Mouse (Mus musculus): ENCODE data around the gene Rnpepl1. TPM values are rescaled to one million over a fixed set of nuclear protein-coding genes. Genes with fewer than 3 reads are reported as not detected.

The Rnpepl1 gene
- total RNA-seq (2014; rRNA removed): 58.2 and 64.9 TPM in 2 replicates
- 25.5 and 31.3 TPM in 2 replicates for polyA plus RNA-seq (2015; fragmentation: Nextera tagmentation; extraction: Ambion mirVana)

DNA sequence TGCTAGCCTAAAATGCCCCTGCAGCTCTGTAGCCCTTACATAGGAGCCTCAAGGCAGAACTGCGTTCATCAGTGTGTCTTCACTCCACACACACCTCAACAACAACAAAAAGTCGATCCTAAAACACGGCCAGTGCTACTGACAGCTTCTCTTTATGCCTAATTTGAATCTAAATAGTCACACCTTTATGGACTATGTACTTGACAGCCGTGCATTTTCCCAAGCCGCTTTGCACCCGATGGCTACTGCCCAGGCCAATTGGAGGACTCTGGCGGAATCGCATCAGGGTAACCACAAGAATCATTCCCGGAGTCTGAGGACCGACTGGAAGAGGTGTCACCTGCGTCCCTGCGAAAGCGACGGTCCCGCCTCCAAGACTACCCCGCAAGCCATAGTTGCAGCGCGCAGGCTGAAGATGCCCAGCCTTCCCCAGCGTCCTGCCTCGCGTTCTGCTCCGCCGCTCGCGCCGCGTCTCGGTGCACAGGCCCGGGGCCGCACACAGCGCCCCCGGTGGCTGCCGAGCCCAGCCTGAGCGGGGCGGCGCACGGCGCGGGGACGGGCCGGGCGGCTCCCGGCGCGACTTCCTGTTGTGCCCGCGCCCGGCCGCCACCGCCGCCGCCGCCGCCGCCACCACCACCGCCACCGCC, at the start of gene Rnpepl1:
TSS of gene Rnpepl1 (plus strand) at position 545 of the 647 bp plus-strand sequence.
- H3K9ac ChIP-seq (replicated peaks; ENCODE audit: low read length): peak within 1 kb of the TSS; percentile 95
- peak; percentile 78 for ATAC-seq
- H3K9me3 ChIP-seq (ENCODE audit: low read length): no peaks in the 10 kb centered on the region
- H3K4me3 ChIP-seq (ENCODE audit: low read length): peak within 1 kb of the TSS; percentile 81
- H3K36me3 ChIP-seq (ENCODE audit: insufficient read depth, low read length): peaks cover 9% of the 10 kb centered on the region; the same call in 1 of the 2 replicates
- H3K27me3 ChIP-seq (ENCODE audit: insufficient read depth, low read length): no peaks in the 10 kb centered on the region
- peak within 1 kb of the TSS; percentile 66 for H3K4me2 ChIP-seq (ENCODE audit: low read depth, low read length)
- whole genome bisulfite sequencing: under 1% methylated on average over 50 of the region's 57 CpGs
- H3K4me1 ChIP-seq (ENCODE audit: insufficient read depth, low read length): peaks cover 35% of the 10 kb centered on the region
- H3K27ac ChIP-seq: peak within 1 kb of the TSS; percentile 96
- peak; percentile 33 for TF ChIP-seq CTCF (IDR thresholded peaks at IDR 0.05; ENCODE audit: low read depth)
- DNase-seq (ENCODE audit: low spot score): peak; percentile 89

DNA sequence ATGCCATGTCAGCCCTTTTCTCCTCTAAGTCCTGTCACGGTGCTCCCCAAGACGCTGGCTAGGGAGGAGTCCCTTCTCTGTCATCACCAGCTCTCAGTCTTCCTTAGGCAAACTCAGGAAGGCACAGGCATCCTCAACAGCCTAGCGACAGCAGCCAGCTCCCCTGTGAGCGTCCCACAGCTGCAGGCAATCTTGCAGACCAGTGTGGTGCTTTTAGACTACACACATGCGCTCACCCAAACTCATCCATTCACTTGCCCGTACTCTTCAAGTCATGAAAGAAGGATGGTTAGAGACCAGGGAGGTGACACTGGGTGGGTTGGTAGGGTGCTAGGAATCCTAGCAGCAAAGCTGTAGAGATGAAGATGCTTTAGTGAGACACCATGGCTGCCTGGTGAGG, 49.1 kb upstream of the Rnpepl1 start:
- TF ChIP-seq CTCF (IDR thresholded peaks at IDR 0.05; ENCODE audit: low read depth): no peak

DNA sequence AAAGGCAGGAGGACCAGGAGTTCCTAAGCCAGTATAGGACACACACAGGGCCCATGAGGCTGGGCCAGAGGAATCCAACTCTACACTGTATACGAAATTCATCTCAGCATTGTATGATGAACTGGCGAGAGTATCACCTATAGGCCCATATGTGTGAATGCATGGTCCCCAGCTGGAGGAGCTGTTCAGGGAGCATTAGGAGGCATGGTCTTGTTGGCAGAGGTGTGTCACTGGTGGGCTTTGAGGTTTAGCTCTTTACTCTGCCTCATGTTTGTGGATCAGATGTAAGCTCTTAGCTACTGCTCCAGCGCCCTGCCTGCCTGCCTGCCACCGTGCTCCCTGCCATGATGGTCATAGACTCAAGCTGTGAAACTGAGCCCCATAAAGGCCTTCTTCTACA, 47.3 kb upstream of the Rnpepl1 start:
- TF ChIP-seq CTCF (IDR thresholded peaks at IDR 0.05; ENCODE audit: low read depth): no peak
- DNase-seq (ENCODE audit: low spot score): no peak
- 84% methylated on average over 4 of the region's 4 CpGs for WGBS
- Histone ChIP-seq H3K4me3 (ENCODE audit: low read length) (no peak overlapping the region), H3K4me1 (ENCODE audit: insufficient read depth, low read length) (no peaks in the 10 kb centered on the region), H3K36me3 (ENCODE audit: insufficient read depth, low read length) (peaks cover 13% of the 10 kb centered on the region; the same call in 1 of the 2 replicates), H3K27ac (no peak overlapping the region), H3K9ac (replicated peaks; ENCODE audit: low read length) (no peak overlapping the region), H3K4me2 (ENCODE audit: low read depth, low read length) (no peak overlapping the region), H3K27me3 (ENCODE audit: insufficient read depth, low read length) (no peaks in the 10 kb centered on the region), H3K9me3 (ENCODE audit: low read length) (no peaks in the 10 kb centered on the region)
- ATAC-seq: no peak

More for the DNA sequence above, 49.1 kb upstream of the Rnpepl1 start:
- H3K4me3 ChIP-seq (ENCODE audit: low read length): no peak overlapping the region
- peaks cover 30% of the 10 kb centered on the region for H3K36me3 ChIP-seq (ENCODE audit: insufficient read depth, low read length)
- no peak overlapping the region for H3K4me2 ChIP-seq (ENCODE audit: low read depth, low read length)
- DNase-seq (ENCODE audit: low spot score): no peak
- ATAC-seq: 0 out of 2 replicates have a peak, but pooled peaks have one; percentile 6
- H3K27me3 ChIP-seq (ENCODE audit: insufficient read depth, low read length): no peaks in the 10 kb centered on the region
- peak overlapping the region; percentile 48; the same call in 1 of the 2 replicates for H3K27ac ChIP-seq
- 66% methylated on average over 6 of the region's 6 CpGs for WGBS
- H3K9ac ChIP-seq (replicated peaks; ENCODE audit: low read length): no peak overlapping the region
- no peaks in the 10 kb centered on the region for H3K9me3 ChIP-seq (ENCODE audit: low read length)
- H3K4me1 ChIP-seq (ENCODE audit: insufficient read depth, low read length): no peaks in the 10 kb centered on the region

DNA sequence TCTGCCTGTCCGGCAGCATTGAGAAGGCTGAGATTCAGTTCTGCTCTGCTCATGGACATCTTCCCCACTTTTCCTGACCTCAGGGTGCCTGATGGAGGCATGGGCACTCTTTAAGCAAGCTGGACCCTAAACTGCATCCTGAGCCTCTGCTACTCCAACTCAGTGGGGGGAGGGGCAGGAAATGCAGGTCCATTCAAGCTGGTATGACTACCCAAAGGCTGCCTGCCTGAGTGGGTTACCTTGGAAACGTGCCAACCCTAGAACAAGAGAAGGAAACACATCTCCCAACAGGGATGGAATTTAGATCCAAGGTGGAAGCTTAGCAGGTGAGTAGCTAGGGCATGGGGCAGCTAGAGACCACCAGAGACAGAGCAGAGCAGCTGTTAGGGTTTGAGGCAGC, 44.4 kb upstream of the Rnpepl1 start:
- no peak for DNase-seq (ENCODE audit: low spot score)
- WGBS: 59% methylated on average over 2 of the region's 2 CpGs
- no peak overlapping the region for H3K9ac ChIP-seq (replicated peaks; ENCODE audit: low read length)
- H3K4me1 ChIP-seq (ENCODE audit: insufficient read depth, low read length): no peaks in the 10 kb centered on the region
- no peaks in the 10 kb centered on the region for H3K27me3 ChIP-seq (ENCODE audit: insufficient read depth, low read length)
- H3K4me3 ChIP-seq (ENCODE audit: low read length): no peak overlapping the region
- no peak overlapping the region for H3K4me2 ChIP-seq (ENCODE audit: low read depth, low read length)
- no peak for TF ChIP-seq CTCF (IDR thresholded peaks at IDR 0.05; ENCODE audit: low read depth)
- no peak for ATAC-seq
- H3K27ac ChIP-seq: no peak overlapping the region
- no peaks in the 10 kb centered on the region for H3K9me3 ChIP-seq (ENCODE audit: low read length)
- no peaks in the 10 kb centered on the region for H3K36me3 ChIP-seq (ENCODE audit: insufficient read depth, low read length)

DNA sequence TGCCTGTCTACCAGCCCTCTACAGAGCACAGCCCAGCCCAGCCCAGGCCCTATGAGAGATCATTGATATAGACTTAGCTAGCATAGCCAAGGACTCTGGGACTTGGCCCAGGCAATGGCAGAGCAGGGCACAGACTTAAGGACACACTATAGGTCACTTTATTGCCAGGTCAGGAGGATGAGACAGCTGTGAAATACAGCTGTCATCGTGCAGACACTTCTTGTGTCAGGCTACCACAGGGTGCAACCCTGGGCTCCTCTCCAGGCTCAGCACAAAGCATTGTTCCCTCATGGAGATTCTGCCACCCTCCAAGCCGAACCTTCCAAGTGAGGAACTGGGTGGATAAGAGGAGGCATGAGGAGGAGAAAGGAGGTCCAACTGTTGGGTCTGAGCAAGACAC, 40.6 kb upstream of the Rnpepl1 start:
- ATAC-seq (no peak), DNase-seq (ENCODE audit: low spot score) (no peak)
- Histone ChIP-seq H3K9ac (replicated peaks; ENCODE audit: low read length) (no peak overlapping the region), H3K9me3 (ENCODE audit: low read length) (no peaks in the 10 kb centered on the region), H3K36me3 (ENCODE audit: insufficient read depth, low read length) (no peaks in the 10 kb centered on the region), H3K4me3 (ENCODE audit: low read length) (no peak overlapping the region), H3K27ac (no peak overlapping the region), H3K4me1 (ENCODE audit: insufficient read depth, low read length) (no peaks in the 10 kb centered on the region), H3K27me3 (ENCODE audit: insufficient read depth, low read length) (no peaks in the 10 kb centered on the region), H3K4me2 (ENCODE audit: low read depth, low read length) (no peak overlapping the region)
- 67% methylated on average over 2 of the region's 2 CpGs for WGBS
- no peak for TF ChIP-seq CTCF (IDR thresholded peaks at IDR 0.05; ENCODE audit: low read depth)

DNA sequence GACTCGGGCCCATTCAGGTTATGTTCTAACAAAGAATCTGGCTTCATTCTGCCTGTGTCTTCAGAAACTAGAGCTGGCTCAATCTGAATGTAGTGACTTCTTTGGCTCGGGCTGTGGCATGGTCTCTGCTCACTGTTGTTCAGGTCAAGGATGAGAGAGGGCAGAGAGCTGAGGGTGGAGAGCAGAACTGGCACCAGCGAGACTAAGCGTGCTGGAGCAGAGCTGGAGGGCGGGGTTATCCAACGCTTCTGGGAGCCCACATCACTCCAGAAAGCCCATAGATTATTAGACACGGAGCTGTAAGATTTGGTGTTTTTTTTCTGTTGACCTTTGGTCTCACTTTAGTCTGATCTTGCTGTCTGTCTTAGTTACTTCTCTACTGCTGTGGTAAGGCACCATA, 37.9 kb upstream of the Rnpepl1 start:
- DNase-seq (ENCODE audit: low spot score) (no peak), ATAC-seq (no peak)
- no peak for TF ChIP-seq CTCF (IDR thresholded peaks at IDR 0.05; ENCODE audit: low read depth)
- H3K4me1 ChIP-seq (ENCODE audit: insufficient read depth, low read length): no peaks in the 10 kb centered on the region
- no peak overlapping the region for H3K4me2 ChIP-seq (ENCODE audit: low read depth, low read length)
- no peak overlapping the region for H3K9ac ChIP-seq (replicated peaks; ENCODE audit: low read length)
- 81% methylated on average over 7 of the region's 7 CpGs for WGBS
- no peaks in the 10 kb centered on the region for H3K36me3 ChIP-seq (ENCODE audit: insufficient read depth, low read length)
- H3K4me3 ChIP-seq (ENCODE audit: low read length): no peak overlapping the region
- H3K9me3 ChIP-seq (ENCODE audit: low read length): no peaks in the 10 kb centered on the region
- no peaks in the 10 kb centered on the region for H3K27me3 ChIP-seq (ENCODE audit: insufficient read depth, low read length)
- H3K27ac ChIP-seq: no peak overlapping the region

DNA sequence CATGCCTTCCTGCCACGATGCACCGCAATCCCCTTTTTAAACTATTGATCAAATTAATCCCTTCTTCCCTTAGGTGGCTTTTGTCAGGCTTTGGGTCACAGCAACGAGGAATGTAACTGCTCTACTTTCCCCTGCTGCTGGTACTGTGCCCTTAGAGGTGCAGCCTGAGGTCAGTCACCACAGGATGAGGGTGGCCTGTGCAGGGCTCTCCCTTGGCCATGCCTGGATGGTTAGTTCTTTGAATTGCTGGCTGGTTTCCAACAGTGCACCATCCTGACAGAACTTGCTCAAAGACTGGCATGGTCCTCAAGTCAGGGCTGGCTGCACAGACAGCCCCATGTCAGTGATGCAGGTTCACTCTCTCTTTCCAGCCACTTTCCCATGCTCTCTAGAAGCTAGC, 36.6 kb upstream of the Rnpepl1 start:
- no peaks in the 10 kb centered on the region for H3K27me3 ChIP-seq (ENCODE audit: insufficient read depth, low read length)
- H3K36me3 ChIP-seq (ENCODE audit: insufficient read depth, low read length): no peaks in the 10 kb centered on the region
- 0 out of 2 replicates have a peak, but pooled peaks cover under 1% of the 10 kb centered on the region for H3K4me1 ChIP-seq (ENCODE audit: insufficient read depth, low read length)
- 67% methylated on average over 3 of the region's 3 CpGs for WGBS
- ATAC-seq (no peak), DNase-seq (ENCODE audit: low spot score) (no peak)
- H3K27ac ChIP-seq: no peak overlapping the region
- no peak overlapping the region for H3K4me2 ChIP-seq (ENCODE audit: low read depth, low read length)
- TF ChIP-seq CTCF (IDR thresholded peaks at IDR 0.05; ENCODE audit: low read depth): no peak
- no peak overlapping the region for H3K9ac ChIP-seq (replicated peaks; ENCODE audit: low read length)
- no peaks in the 10 kb centered on the region for H3K9me3 ChIP-seq (ENCODE audit: low read length)
- H3K4me3 ChIP-seq (ENCODE audit: low read length): no peak overlapping the region
